Mouse (Mus musculus) stomach, postnatal 0 days (tissue): ENCODE data around the gene Pum1. TPM values are rescaled to one million over a fixed set of nuclear protein-coding genes. Genes with fewer than 3 reads are reported as not detected.
"Not testable (repeated sequence)": the region's sequence is repeated elsewhere in the genome, so short reads cannot be mapped to it uniquely, and the experiment has no call there.

Experiments used
- ATAC-seq: fragments of 200-750 bp; cut with Nextera tagmentation; 2 replicates; pipeline ENCODE4 v1.8.0; 2017; ENCODE audit not compliant: low FRiP score, low TSS enrichment
- DNase-seq: peaks from one replicate; pipeline ENCODE4 v3.0.0-alpha.2; 2016; ENCODE audit warnings: low spot score
- H3K27ac ChIP-seq: fragments of 300-500 bp; sonication (generic); replicated peaks from 2 replicates; pipeline ENCODE4 v1.5.1; 2014; ENCODE audit warnings: mild to moderate bottlenecking, control low read depth
- H3K27me3 ChIP-seq: fragments of 300-500 bp; sonication (generic); 2 replicates; pipeline ENCODE4 v1.6.1; 2014; ENCODE audit warnings: low read length; ENCODE audit not compliant: control insufficient read depth, insufficient read depth
- H3K36me3 ChIP-seq: fragments of 300-500 bp; sonication (generic); 2 replicates; pipeline ENCODE4 v1.6.1; 2014; ENCODE audit warnings: low read length, mixed read lengths; ENCODE audit not compliant: control insufficient read depth, insufficient read depth
- H3K4me1 ChIP-seq: fragments of 300-500 bp; sonication (generic); replicated peaks from 2 replicates; pipeline ENCODE4 v1.6.1; 2014; ENCODE audit warnings: antibody characterized with exemption; ENCODE audit not compliant: control insufficient read depth, insufficient read depth
- H3K4me2 ChIP-seq: fragments of 300-500 bp; sonication (generic); replicated peaks from 2 replicates; pipeline ENCODE4 v1.6.1; 2014; ENCODE audit warnings: low read depth, mild to moderate bottlenecking, control low read depth, moderate library complexity
- H3K4me3 ChIP-seq: fragments of 300-500 bp; sonication (generic); 2 replicates; pipeline ENCODE4 v1.5.1; 2014; ENCODE audit warnings: low read depth, low read length, control low read depth
- H3K9ac ChIP-seq: fragments of 300-500 bp; sonication (generic); 2 replicates; pipeline ENCODE4 v1.6.1; 2014; ENCODE audit warnings: mild to moderate bottlenecking, low read length, control low read depth, mixed read lengths
- H3K9me3 ChIP-seq: fragments of 300-500 bp; sonication (generic); 2 replicates; pipeline ENCODE4 v1.6.1; 2016; ENCODE audit warnings: low read length; ENCODE audit not compliant: control insufficient read depth
- CTCF ChIP-seq: IDR thresholded peaks from 2 replicates; pipeline ENCODE4 v1.5.1; 2016; ENCODE audit warnings: antibody characterized with exemption, low read depth, mild to moderate bottlenecking, moderate library complexity
- EP300 ChIP-seq: optimal IDR thresholded peaks from 2 replicates; pipeline ENCODE3; 2016; ENCODE audit warnings: antibody characterized with exemption
- WGBS: fragments of 180-500 bp; shearing (Covaris S2); extraction: QIAGEN DNeasy Blood & Tissue Kit; methylation state at CpG from one replicate; pipeline ENCODE4 v1.1.7; 2014; 5-methylcytosine and 5-hydroxymethylcytosine counted together
- polyA plus RNA-seq: library from polyadenylated mRNA; unstranded; fragments of >200 nt; fragmentation: Nextera tagmentation; extraction: Ambion mirVana; gene quantifications from 2 replicates; pipeline ENCODE4 v1.2.1, GENCODE M21; 2015

The Pum1 gene
- polyA plus RNA-seq, 1 experiment from 2014 or later: 27.0 TPM

DNA sequence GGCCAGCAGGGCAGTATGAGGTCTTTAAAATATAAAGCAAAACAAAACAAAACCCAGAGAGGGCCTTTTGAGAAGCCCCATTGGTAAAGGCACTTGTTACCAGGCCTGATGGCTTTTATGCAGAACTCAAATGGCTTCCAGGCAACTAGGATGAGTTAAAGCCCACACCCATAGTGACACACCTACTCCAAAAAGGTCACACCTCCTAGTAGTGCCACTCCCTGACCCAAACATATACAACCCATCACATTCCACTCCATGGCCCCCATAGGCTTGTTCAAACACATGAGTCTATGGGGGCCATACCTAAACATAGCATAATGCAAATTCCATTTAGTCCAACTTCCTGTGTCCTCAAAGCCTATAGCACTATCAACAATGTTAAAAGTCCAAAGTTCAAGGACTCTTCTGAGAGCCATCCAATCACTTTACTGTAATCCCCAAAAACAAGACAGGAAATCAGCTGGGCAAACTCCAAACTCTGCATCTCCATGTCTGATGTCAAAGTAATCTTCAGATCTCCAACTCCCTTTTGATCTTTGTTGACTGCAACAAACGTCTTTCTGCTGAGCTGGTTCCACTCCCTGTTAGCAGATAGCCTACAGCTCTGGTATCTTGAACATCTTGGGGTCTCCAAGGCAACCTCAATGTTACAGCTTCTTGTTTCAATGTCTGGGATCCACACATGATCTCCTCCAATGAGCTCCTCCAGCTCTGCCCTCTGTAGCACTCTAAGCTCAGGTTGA is 5.1 kb upstream of the Pum1 start:
- no peaks in the 10 kb centered on the region for H3K9me3 ChIP-seq
- no peaks in the 10 kb centered on the region for H3K36me3 ChIP-seq
- no peak overlapping the region for H3K27ac ChIP-seq
- no peak overlapping the region for H3K4me2 ChIP-seq
- no peaks in the 10 kb centered on the region for H3K4me1 ChIP-seq
- H3K9ac ChIP-seq: no peak overlapping the region
- no peaks in the 10 kb centered on the region for H3K27me3 ChIP-seq
- H3K4me3 ChIP-seq: no peak overlapping the region
- DNase-seq (no peak), ATAC-seq (no peak)
- TF ChIP-seq EP300: no peak
- TF ChIP-seq CTCF: no peak
- 29% methylated on average over 1 of the region's 1 CpGs for WGBS

DNA sequence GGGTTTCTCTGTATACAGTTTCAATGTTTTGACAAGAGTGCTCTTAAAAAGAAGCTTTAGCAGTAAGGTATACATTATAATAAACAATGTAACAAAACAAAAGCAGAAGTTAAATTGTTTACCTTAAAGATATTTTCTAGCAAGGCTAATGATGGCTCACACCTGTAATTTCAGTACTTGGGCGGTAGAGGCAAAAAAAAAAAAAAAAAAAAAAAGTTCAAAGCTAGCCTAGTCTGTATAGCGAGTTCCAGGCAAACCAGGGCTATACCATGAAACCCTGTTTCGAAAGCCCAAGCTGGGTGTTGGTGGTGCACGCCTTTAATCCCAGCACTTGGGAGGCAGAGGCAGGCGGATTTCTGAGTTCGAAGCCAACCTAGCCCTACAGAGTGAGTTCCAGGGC is 3.7 kb upstream of the Pum1 start:
- Histone ChIP-seq H3K27ac (no peak overlapping the region), H3K4me3 (no peak overlapping the region), H3K9me3 (no peaks in the 10 kb centered on the region), H3K4me2 (no peak overlapping the region), H3K4me1 (no peaks in the 10 kb centered on the region), H3K27me3 (no peaks in the 10 kb centered on the region), H3K9ac (no peak overlapping the region), H3K36me3 (no peaks in the 10 kb centered on the region)
- no peak for ATAC-seq
- WGBS: 89% methylated on average over 6 of the region's 6 CpGs
- no peak for TF ChIP-seq EP300
- TF ChIP-seq CTCF: no peak
- DNase-seq: no peak

DNA sequence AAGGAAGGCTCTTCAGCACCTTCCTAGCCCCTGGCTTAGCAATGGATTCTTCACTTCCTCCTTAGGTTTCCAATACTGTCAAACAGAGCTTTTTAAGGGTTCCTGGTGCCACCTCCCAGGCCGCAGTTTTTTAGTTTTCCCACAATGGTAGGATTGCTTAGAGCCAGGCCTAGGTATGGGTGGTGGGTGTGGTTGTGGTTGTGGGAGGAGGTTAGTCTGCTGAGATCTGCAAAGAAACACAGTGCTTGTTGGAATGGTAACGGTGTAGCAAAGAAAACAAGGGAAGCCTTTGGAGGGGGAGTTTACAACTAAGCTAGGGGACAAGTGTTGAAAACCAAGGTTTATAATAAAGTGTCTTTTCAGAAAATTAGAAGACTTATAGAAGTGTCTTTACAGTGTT is 3.0 kb upstream of the Pum1 start:
- H3K27ac ChIP-seq: no peak overlapping the region
- ATAC-seq: no peak
- TF ChIP-seq EP300 (no peak), CTCF (no peak)
- H3K9ac ChIP-seq: no peak overlapping the region
- 61% methylated on average over 2 of the region's 2 CpGs for WGBS
- H3K27me3 ChIP-seq: no peaks in the 10 kb centered on the region
- no peak overlapping the region for H3K4me2 ChIP-seq
- DNase-seq: no peak
- H3K4me3 ChIP-seq: no peak overlapping the region
- no peaks in the 10 kb centered on the region for H3K4me1 ChIP-seq
- no peaks in the 10 kb centered on the region for H3K9me3 ChIP-seq
- no peaks in the 10 kb centered on the region for H3K36me3 ChIP-seq

DNA sequence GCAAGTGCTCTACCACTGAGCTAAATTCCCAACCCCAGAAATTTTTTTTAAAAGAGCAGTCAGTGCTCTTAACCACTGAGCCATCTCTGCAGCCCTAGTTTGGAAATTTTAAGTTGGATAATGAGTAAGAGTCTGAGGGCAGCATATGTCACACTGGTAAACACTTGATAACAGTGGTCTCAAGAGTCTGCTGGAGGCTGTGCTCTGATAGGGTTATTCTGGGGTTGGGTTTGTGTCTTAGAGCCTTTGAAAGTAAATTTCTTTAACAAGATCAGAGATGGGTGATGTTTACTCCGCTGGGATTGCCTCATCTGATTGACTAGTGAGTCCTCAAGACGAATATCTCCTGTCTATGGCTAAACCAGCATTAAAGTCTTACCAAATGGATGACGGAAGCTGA is 2.0 kb upstream of the Pum1 start:
- H3K27ac ChIP-seq: no peak overlapping the region
- WGBS: 90% methylated on average over 3 of the region's 3 CpGs
- no peak overlapping the region for H3K4me2 ChIP-seq
- no peaks in the 10 kb centered on the region for H3K27me3 ChIP-seq
- no peaks in the 10 kb centered on the region for H3K36me3 ChIP-seq
- TF ChIP-seq EP300 (no peak), CTCF (no peak)
- DNase-seq: no peak
- H3K9me3 ChIP-seq: no peaks in the 10 kb centered on the region
- H3K9ac ChIP-seq: no peak overlapping the region
- no peak for ATAC-seq
- H3K4me3 ChIP-seq: no peak overlapping the region
- H3K4me1 ChIP-seq: 0 out of 2 replicates have a peak, but pooled peaks cover under 1% of the 10 kb centered on the region

DNA sequence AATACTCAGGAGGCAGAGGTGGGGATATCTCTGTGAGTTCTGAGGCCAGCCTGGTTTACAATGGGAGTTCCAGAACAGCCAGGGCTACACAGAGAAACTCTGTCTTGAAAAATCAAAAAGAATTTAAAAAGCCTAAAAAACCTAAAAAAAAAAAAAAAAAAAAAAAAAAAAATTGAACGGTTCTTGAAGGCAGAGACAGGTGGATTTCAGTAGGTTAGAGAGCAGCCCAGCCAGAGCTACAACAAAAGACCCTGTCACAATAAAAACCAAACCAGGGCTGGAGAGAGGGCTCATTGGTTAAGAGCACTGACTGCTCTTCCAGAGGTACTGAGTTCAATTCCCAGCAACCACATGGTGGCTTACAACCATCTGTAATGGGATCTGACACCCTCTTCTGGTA is 816 bp upstream of the Pum1 start:
- DNase-seq, H3K4me2 ChIP-seq, ATAC-seq, H3K27me3 ChIP-seq, H3K36me3 ChIP-seq, H3K4me3 ChIP-seq, H3K9ac ChIP-seq, H3K27ac ChIP-seq, H3K4me1 ChIP-seq, H3K9me3 ChIP-seq: not testable (repeated sequence)
- WGBS: 90% methylated on average over 1 of the region's 1 CpGs

DNA sequence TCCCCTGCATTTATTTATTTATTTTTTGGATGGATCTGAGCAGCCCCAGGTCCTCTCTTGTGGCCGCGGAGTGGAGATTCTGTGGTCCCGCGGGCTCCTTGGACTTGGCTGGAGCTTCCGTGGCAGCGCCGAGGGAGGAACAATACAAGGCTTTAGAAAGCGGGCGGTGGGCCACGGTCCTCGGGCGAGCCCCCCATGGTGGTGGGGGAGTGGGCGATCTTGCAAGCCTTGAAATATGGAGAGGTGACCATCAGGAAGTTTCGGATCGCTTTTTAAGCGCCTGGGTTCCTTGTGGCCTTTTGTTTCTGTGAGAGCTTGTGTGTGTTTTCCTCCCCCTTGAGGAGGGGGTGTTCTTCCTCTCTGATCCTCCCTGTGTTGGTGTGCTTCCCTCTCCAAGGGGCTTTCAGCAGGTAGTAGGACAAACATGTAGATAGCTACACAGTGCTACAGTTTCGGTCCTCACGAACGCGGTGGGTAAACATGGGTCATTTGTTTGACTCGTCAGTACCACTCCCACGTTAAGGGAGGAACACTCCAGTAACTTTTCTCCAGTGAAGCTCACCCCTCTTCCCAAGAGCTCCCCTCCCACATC is 785 bp downstream of the Pum1 start:
- ATAC-seq (peak; percentile 70), DNase-seq (peak; percentile 60)
- 0% methylated on average over 22 of the region's 22 CpGs for WGBS

More for the DNA sequence above, 785 bp downstream of the Pum1 start:
- Histone ChIP-seq H3K27ac (peak overlapping the region; percentile 98), H3K9me3 (no peaks in the 10 kb centered on the region), H3K9ac (peak overlapping the region; percentile 90), H3K4me3 (peak overlapping the region; percentile 81), H3K27me3 (no peaks in the 10 kb centered on the region), H3K4me2 (peak overlapping the region; percentile 76), H3K36me3 (no peaks in the 10 kb centered on the region), H3K4me1 (0 out of 2 replicates have a peak, but pooled peaks cover 5% of the 10 kb centered on the region)
- no peak for TF ChIP-seq CTCF
- no peak for TF ChIP-seq EP300
